Mouse (Mus musculus): ENCODE measurements around the gene Tmigd3. TPM values are rescaled to one million over a fixed set of nuclear protein-coding genes. Genes with fewer than 3 reads are reported as not detected.

Gene Tmigd3
- polyA plus RNA-seq, 1 experiment from 2014 or later: 0.42 TPM

- H3K27me3 ChIP-seq (replicated peaks): no peaks in the 10 kb centered on the region
- H3K9me3 ChIP-seq (replicated peaks): no peaks in the 10 kb centered on the region
- peaks cover 43% of the 10 kb centered on the region for H3K4me1 ChIP-seq (replicated peaks)
- H3K36me3 ChIP-seq: no peaks in the 10 kb centered on the region
- H3K9ac ChIP-seq: no peak overlapping the region
- no peak overlapping the region for H3K4me3 ChIP-seq
- no peak overlapping the region for H3K4me2 ChIP-seq
- 67% methylated on average over 10 of the region's 10 CpGs for whole genome bisulfite sequencing
- H3K27ac ChIP-seq (ENCODE audit: poor library complexity, severe bottlenecking): peak overlapping the region; percentile 14; the same call in 1 of the 2 replicates
- no peak for ATAC-seq (ENCODE audit: insufficient number of reproducible peaks, low FRiP score)
These were observed 21.3 kb downstream of the Tmigd3 start for GRCm38 (mm10) chr3:105891760-105892571.

- Histone ChIP-seq H3K27me3 (replicated peaks) (no peaks in the 10 kb centered on the region), H3K27ac (ENCODE audit: poor library complexity, severe bottlenecking) (peak overlapping the region; percentile 2; the same call in 1 of the 2 replicates), H3K4me3 (no peak overlapping the region), H3K9me3 (replicated peaks) (no peaks in the 10 kb centered on the region), H3K4me2 (no peak overlapping the region), H3K9ac (no peak overlapping the region), H3K36me3 (no peaks in the 10 kb centered on the region), H3K4me1 (replicated peaks) (peaks cover 43% of the 10 kb centered on the region)
- no peak for ATAC-seq (ENCODE audit: insufficient number of reproducible peaks, low FRiP score)
- 69% methylated on average over 19 of the region's 19 CpGs for WGBS
These were observed 22.1 kb downstream of the Tmigd3 start for GRCm38 (mm10) chr3:105892572-105893495.

DNA sequence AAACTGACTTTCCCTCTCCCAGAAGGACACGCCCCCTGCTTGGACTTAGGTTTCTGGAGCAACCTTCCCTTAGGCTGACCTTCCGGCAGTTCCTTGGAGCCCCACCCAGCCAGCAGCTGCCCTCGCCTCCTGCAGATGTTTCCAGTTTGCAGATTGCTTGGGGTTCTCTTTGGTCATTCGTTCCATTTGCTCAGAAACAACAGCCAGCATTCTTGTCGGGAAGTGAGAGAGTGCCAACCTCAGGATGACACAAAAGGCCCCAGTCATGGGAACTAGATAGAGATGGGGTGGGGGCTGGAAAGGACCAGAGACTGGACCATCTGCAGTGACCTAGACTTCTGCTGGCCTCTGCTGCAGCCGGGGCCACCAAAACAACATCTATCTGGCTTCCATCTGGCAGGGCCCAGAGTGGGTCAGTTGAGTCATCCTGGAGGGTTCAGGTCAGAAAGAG is 23.3 kb downstream of the Tmigd3 start:
- H3K27me3 ChIP-seq (replicated peaks): no peaks in the 10 kb centered on the region
- 48% methylated on average over 6 of the region's 6 CpGs for WGBS
- H3K4me1 ChIP-seq (replicated peaks): peaks cover 43% of the 10 kb centered on the region
- H3K4me3 ChIP-seq: no peak overlapping the region
- 0 out of 2 replicates have a peak overlapping the region, but pooled peaks have one; percentile 59 for H3K27ac ChIP-seq (ENCODE audit: poor library complexity, severe bottlenecking)
- peak; percentile 15; the same call in 1 of the 2 replicates for ATAC-seq (ENCODE audit: insufficient number of reproducible peaks, low FRiP score)
- H3K4me2 ChIP-seq: no peak overlapping the region
- H3K9ac ChIP-seq: no peak overlapping the region
- H3K36me3 ChIP-seq: no peaks in the 10 kb centered on the region
- no peaks in the 10 kb centered on the region for H3K9me3 ChIP-seq (replicated peaks)

DNA sequence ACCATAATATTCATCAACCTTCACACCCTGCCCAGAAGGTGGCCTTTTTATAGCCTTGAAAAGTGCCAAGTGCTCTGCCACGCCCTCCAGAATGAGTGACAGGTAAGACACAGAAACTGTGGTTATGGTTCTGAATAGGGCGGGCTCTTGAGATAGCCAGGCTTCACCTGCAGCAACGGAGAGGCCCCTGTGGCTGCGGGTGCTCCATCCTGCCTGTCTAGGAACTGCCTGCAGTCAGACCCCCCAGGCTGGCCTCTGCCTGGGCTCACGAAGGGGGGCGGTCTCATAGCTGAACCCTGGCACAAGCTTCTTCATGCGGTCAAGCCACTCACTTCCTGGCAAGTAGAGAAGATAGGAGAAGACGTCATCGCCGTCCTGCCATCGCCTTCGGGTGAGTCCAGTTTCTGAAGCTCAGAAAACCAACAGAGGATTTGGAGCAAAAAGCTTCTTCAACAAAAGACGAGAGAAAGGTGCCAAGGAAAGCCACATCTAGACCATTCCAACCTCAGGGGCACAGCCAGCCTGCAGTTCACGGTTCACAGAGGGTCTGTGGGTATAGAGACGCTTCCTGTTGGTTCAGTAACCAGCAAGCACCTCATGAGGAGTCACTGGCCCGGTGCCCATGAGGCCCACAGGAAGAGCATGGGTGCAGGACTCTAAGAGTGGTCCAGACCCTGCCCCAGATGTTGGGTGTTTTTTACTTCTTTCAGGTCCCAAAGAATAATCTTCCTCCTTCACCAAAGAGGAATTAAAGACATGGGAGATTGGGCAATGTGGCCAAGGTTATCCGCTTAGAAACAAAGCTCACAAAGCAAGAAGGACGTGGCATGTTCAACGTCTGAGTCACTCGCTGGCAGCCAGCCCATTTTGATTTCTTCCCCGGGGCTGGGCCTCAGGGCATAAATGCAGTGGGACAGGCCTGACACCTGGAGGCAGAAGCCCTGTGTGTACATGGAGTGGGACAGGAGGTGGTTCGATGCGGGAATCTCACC is 24.2 kb downstream of the Tmigd3 start:
- Histone ChIP-seq H3K4me1 (replicated peaks) (peaks cover 42% of the 10 kb centered on the region), H3K4me2 (0 out of 2 replicates have a peak overlapping the region, but pooled peaks have one; percentile 8), H3K27ac (ENCODE audit: poor library complexity, severe bottlenecking) (peak overlapping the region; percentile 59), H3K9me3 (replicated peaks) (no peaks in the 10 kb centered on the region), H3K27me3 (replicated peaks) (no peaks in the 10 kb centered on the region), H3K4me3 (no peak overlapping the region), H3K9ac (no peak overlapping the region), H3K36me3 (no peaks in the 10 kb centered on the region)
- 54% methylated on average over 23 of the region's 23 CpGs for WGBS
- peak; percentile 80 for ATAC-seq (ENCODE audit: insufficient number of reproducible peaks, low FRiP score)

DNA sequence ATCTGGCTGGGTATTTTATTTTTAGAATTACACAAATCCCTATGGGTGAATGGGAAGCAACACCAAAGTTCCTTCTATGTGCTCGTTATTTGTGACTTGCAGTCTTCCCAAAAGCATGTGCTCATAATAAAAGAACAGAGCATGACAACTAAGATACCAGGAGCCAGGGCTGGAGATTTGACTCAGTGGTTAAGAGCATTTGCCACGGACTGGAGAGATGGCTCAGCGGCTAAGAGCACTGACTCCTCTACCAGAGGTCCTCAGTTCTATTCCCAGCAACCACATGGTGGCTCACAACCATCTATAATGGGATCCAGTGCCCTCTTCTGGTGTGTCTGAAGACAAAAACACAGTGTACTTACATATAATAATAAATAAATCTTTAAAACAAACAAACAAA is 26.1 kb downstream of the Tmigd3 start:
- Histone ChIP-seq H3K27me3 (replicated peaks) (peaks cover 14% of the 10 kb centered on the region), H3K9me3 (replicated peaks) (no peaks in the 10 kb centered on the region), H3K27ac (ENCODE audit: poor library complexity, severe bottlenecking) (no peak overlapping the region), H3K36me3 (no peaks in the 10 kb centered on the region), H3K4me1 (replicated peaks) (peaks cover 41% of the 10 kb centered on the region), H3K4me3 (no peak overlapping the region), H3K4me2 (no peak overlapping the region), H3K9ac (no peak overlapping the region)
- WGBS: 85% methylated on average over 3 of the region's 3 CpGs
- no peak for ATAC-seq (ENCODE audit: insufficient number of reproducible peaks, low FRiP score)

DNA sequence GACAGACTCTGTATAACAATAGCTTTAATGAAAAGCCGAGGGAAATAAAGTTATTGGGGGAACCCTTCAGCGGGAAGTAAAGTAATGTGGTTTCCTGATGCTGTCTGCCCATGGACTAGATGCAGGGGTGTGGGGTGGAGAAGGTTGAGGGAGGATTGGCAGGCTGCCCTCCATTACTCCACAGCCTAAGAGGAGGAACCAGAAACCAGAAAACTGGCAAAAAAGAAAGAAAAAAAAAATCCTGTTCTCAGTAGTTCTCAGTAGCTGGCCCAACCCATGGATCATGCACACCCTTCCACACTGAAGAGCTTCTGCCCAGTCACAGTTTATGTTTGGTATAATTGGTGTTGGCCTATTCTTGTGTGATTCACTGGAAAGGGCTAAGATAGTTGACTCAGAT is 27.6 kb downstream of the Tmigd3 start:
- Histone ChIP-seq H3K9ac (no peak overlapping the region), H3K36me3 (no peaks in the 10 kb centered on the region), H3K9me3 (replicated peaks) (no peaks in the 10 kb centered on the region), H3K4me1 (replicated peaks) (peaks cover 26% of the 10 kb centered on the region), H3K4me3 (no peak overlapping the region), H3K4me2 (no peak overlapping the region), H3K27ac (ENCODE audit: poor library complexity, severe bottlenecking) (no peak overlapping the region), H3K27me3 (replicated peaks) (peaks cover 26% of the 10 kb centered on the region)
- 84% methylated on average over 2 of the region's 2 CpGs for WGBS
- no peak for ATAC-seq (ENCODE audit: insufficient number of reproducible peaks, low FRiP score)

DNA sequence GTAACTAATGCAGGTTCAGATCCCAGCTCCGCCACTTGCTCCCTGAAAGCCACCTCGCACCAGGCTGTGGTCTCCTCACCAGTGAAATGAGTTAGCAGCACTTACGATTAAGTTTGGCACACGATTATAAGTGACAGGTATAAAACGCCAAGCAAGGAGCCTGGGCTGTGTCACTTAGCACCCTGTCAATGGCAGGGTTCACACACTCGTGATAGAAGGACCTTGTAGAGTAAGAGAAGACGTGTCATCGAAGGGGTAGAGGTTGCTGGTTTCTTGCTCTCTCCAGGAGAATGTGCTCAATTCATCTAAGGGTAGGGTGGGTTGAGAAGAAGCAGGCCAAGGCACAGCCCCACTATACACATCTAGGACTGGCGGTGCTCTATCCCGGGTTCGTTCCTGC is 28.2 kb downstream of the Tmigd3 start:
- WGBS: 48% methylated on average over 11 of the region's 11 CpGs
- no peak overlapping the region for H3K9ac ChIP-seq
- ATAC-seq (ENCODE audit: insufficient number of reproducible peaks, low FRiP score): no peak
- H3K27ac ChIP-seq (ENCODE audit: poor library complexity, severe bottlenecking): no peak overlapping the region
- H3K4me1 ChIP-seq (replicated peaks): peaks cover 23% of the 10 kb centered on the region
- H3K27me3 ChIP-seq (replicated peaks): peaks cover 26% of the 10 kb centered on the region
- H3K36me3 ChIP-seq: no peaks in the 10 kb centered on the region
- H3K4me3 ChIP-seq: no peak overlapping the region
- H3K9me3 ChIP-seq (replicated peaks): no peaks in the 10 kb centered on the region
- H3K4me2 ChIP-seq: no peak overlapping the region

DNA sequence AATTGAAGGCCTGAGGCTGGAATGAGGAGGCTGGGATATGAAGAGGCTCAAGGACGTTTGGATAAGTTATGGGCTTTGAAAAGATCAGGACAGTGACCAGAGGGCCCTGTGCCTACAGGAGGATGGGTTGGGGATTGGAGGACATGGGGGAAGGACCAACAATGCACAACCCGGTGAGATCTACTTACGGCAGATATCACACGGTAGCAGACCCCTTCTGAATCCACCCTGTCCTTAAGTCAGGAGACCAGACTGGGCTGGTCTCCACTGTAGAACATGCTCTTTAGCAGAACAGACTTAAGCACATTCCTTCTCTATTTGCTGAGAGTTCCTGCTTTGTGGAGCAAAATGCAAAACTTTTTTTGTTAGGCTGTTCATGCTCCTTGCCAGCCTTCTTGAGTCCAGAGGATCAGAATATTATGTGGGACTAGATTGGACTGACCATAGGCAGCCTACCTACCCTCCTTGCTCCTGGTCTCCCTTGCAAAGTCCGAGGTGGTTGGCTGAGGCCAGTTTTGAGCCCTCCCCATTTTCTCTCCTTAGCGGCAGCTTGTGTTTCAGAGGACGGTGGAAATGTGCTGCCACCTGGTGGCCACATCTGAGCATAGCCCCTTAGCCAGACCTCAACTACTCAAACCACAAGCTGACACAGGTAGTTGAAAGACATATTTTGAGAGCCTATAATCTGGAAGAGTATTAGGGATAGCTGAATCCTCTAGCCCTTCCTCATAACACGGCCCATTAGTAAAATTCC is 28.9 kb downstream of the Tmigd3 start:
- H3K27me3 ChIP-seq (replicated peaks): peaks cover 27% of the 10 kb centered on the region
- no peak overlapping the region for H3K4me3 ChIP-seq
- WGBS: 32% methylated on average over 8 of the region's 8 CpGs
- H3K4me1 ChIP-seq (replicated peaks): peaks cover 16% of the 10 kb centered on the region
- H3K36me3 ChIP-seq: no peaks in the 10 kb centered on the region
- no peaks in the 10 kb centered on the region for H3K9me3 ChIP-seq (replicated peaks)
- H3K9ac ChIP-seq: no peak overlapping the region
- no peak overlapping the region for H3K4me2 ChIP-seq
- H3K27ac ChIP-seq (ENCODE audit: poor library complexity, severe bottlenecking): no peak overlapping the region
- peak; percentile 54 for ATAC-seq (ENCODE audit: insufficient number of reproducible peaks, low FRiP score)

DNA sequence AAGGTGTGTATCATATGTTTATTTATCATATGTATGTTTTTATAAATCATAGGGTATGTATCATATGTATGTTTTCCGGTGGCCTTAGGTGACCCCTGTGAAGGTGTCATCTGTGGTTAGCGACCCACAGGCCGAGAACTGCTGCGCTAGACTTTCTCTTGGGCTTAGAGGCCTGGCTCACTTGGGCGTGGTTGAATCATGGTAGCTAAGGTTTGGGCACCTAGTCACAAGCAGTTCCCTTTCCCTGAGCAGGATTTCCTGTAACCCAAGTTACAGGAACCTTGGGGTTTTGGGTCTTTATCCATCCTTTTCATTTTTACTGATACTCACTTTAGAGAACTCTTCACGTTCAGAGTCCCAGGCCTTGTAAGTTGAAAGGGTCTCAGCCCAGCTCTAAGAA is 29.6 kb downstream of the Tmigd3 start:
- WGBS: 74% methylated on average over 6 of the region's 6 CpGs
- no peak overlapping the region for H3K27ac ChIP-seq (ENCODE audit: poor library complexity, severe bottlenecking)
- peaks cover 9% of the 10 kb centered on the region for H3K4me1 ChIP-seq (replicated peaks)
- no peak overlapping the region for H3K4me2 ChIP-seq
- no peaks in the 10 kb centered on the region for H3K36me3 ChIP-seq
- peaks cover 31% of the 10 kb centered on the region for H3K27me3 ChIP-seq (replicated peaks)
- no peak overlapping the region for H3K9ac ChIP-seq
- no peak overlapping the region for H3K4me3 ChIP-seq
- H3K9me3 ChIP-seq (replicated peaks): no peaks in the 10 kb centered on the region
- no peak for ATAC-seq (ENCODE audit: insufficient number of reproducible peaks, low FRiP score)

DNA sequence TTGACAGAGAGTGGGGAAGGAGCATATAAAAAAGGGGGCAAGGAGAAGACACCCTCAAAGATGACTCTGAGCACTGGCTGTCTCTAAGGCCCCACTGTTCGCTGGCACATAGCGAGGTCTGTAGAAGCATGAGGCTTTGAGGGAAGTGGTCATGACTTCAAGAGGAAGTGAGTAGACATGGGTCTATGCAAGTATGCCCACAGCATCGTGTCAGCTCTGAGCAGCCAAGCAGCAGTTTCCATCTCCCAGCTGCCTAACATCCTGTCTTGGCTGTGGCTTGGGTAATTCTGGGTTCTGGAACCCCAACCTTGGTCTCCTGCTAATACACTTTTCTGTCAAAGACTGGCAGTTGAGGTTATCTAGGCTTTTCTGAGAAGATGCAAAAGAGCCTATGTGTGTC is 30.0 kb downstream of the Tmigd3 start:
- no peak overlapping the region for H3K4me2 ChIP-seq
- ATAC-seq (ENCODE audit: insufficient number of reproducible peaks, low FRiP score): no peak
- peaks cover 5% of the 10 kb centered on the region for H3K4me1 ChIP-seq (replicated peaks)
- no peaks in the 10 kb centered on the region for H3K9me3 ChIP-seq (replicated peaks)
- 74% methylated on average over 3 of the region's 3 CpGs for WGBS
- H3K27ac ChIP-seq (ENCODE audit: poor library complexity, severe bottlenecking): no peak overlapping the region
- H3K27me3 ChIP-seq (replicated peaks): peaks cover 31% of the 10 kb centered on the region
- H3K4me3 ChIP-seq: no peak overlapping the region
- H3K9ac ChIP-seq: no peak overlapping the region
- H3K36me3 ChIP-seq: no peaks in the 10 kb centered on the region

Data from heart, embryonic 12.5 days (tissue).